Mouse (Mus musculus) CH12.LX (cell line): ENCODE data around the gene Dda1. TPM values are rescaled to one million over a fixed set of nuclear protein-coding genes. Genes with fewer than 3 reads are reported as not detected.
A peak's percentile ranks its signal among the peaks of the same experiment; 100 is the strongest.

Experiments
- DNase-seq: peaks from one replicate; pipeline ENCODE4 v3.0.0-alpha.2; 2013; ENCODE audit errors: extremely low read depth
- H3K27ac ChIP-seq: 2 replicates; pipeline ENCODE4 v1.5.1; 2012; ENCODE audit warnings: low read depth, mild to moderate bottlenecking, control low read depth, moderate library complexity; ENCODE audit not compliant: insufficient read depth
- H3K27me3 ChIP-seq: replicated peaks from 2 replicates; pipeline ENCODE3; 2012; ENCODE audit warnings: inconsistent platforms
- H3K36me3 ChIP-seq, 2 experiments: replicated peaks in 1 of 2; 2 replicates each; pipeline versions ENCODE3 to v1.6.1; 2012; ENCODE audit warnings: inconsistent platforms in 1 of 2, low read length in 1 of 2, mild to moderate bottlenecking in 1 of 2, mixed read lengths in 1 of 2, moderate library complexity in 1 of 2; ENCODE audit not compliant: control insufficient read depth in 1 of 2, insufficient read depth in 1 of 2
- H3K4me1 ChIP-seq, 2 experiments: 2 replicates each; pipeline ENCODE4 v1.6.1; 2012; ENCODE audit warnings: inconsistent platforms in 1 of 2, moderate library complexity in 1 of 2; ENCODE audit not compliant: insufficient read depth in 2 of 2, control insufficient read depth in 1 of 2
- H3K4me2 ChIP-seq: 2 replicates; pipeline ENCODE4 v1.6.1; 2012; ENCODE audit warnings: low read depth, mild to moderate bottlenecking, control low read depth; ENCODE audit not compliant: poor library complexity, insufficient read depth, severe bottlenecking
- H3K4me3 ChIP-seq, 3 experiments: fragments of 150-350 bp in 1 of 3; sonication (generic) in 1 of 3; replicated peaks in 1 of 3; 2 replicates each; pipeline versions ENCODE3 to v1.5.1; 2011 to 2012; ENCODE audit warnings: low read depth in 2 of 3, low read length in 2 of 3, mild to moderate bottlenecking in 2 of 3, moderate library complexity in 2 of 3, control low read depth in 1 of 3, improper control_type of control experiment in 1 of 3, inconsistent platforms in 1 of 3, mixed read lengths in 1 of 3; ENCODE audit not compliant: poor library complexity in 1 of 3
- H3K79me2 ChIP-seq: replicated peaks from 2 replicates; pipeline ENCODE4 v1.6.1; 2012; ENCODE audit warnings: mild to moderate bottlenecking, moderate library complexity; ENCODE audit not compliant: control insufficient read depth, poor library complexity, insufficient read depth, severe bottlenecking; ENCODE audit errors: extremely low read depth
- H3K9ac ChIP-seq: 2 replicates; pipeline ENCODE4 v1.6.1; 2012; ENCODE audit warnings: low read depth, mild to moderate bottlenecking, control low read depth, moderate library complexity; ENCODE audit not compliant: insufficient read depth
- H3K9me3 ChIP-seq: replicated peaks from 2 replicates; pipeline ENCODE3; 2012; ENCODE audit warnings: low read length, inconsistent platforms, mixed read lengths
- CTCF ChIP-seq, 2 experiments: IDR thresholded peaks in 1 of 2; conservative IDR thresholded peaks in 1 of 2; 2 replicates each; pipeline ENCODE4 v1.5.1; 2011 to 2012; ENCODE audit warnings: low read depth in 2 of 2, low read length in 2 of 2, improper control_type of control experiment in 1 of 2, inconsistent platforms in 1 of 2, mild to moderate bottlenecking in 1 of 2, moderate library complexity in 1 of 2
- ELF1 ChIP-seq: IDR thresholded peaks from 2 replicates; pipeline ENCODE4 v1.6.1; 2014; ENCODE audit warnings: low read depth, mild to moderate bottlenecking, inconsistent platforms, low read length, improper control_type of control experiment
- EP300 ChIP-seq: IDR thresholded peaks from 2 replicates; pipeline ENCODE4 v1.6.1; 2011; ENCODE audit warnings: low read length, improper control_type of control experiment
- ETS1 ChIP-seq: conservative IDR thresholded peaks from 2 replicates; pipeline ENCODE4 v1.6.1; 2012; ENCODE audit warnings: low read depth, mild to moderate bottlenecking, inconsistent platforms, low read length, improper control_type of control experiment, moderate library complexity
- GABPA ChIP-seq: IDR thresholded peaks from 2 replicates; pipeline ENCODE4 v1.6.1; 2012; ENCODE audit warnings: low read depth, low read length, improper control_type of control experiment, inconsistent platforms; ENCODE audit not compliant: insufficient replicate concordance
- HCFC1 ChIP-seq: IDR thresholded peaks from 2 replicates; pipeline ENCODE4 v1.6.1; 2012; ENCODE audit warnings: low read depth, mild to moderate bottlenecking, inconsistent platforms, low read length, improper control_type of control experiment
- IRF4 ChIP-seq: IDR thresholded peaks from 2 replicates; pipeline ENCODE4 v1.6.1; 2014; ENCODE audit warnings: low read depth, mild to moderate bottlenecking, inconsistent platforms, low read length, improper control_type of control experiment
- MAFK ChIP-seq: IDR thresholded peaks from 2 replicates; pipeline ENCODE4 v1.6.1; 2011; ENCODE audit warnings: low read length, improper control_type of control experiment; ENCODE audit not compliant: insufficient replicate concordance
- MAX ChIP-seq: IDR thresholded peaks from 2 replicates; pipeline ENCODE4 v1.6.1; 2011; ENCODE audit warnings: low read length, improper control_type of control experiment
- MAZ ChIP-seq: IDR thresholded peaks from 2 replicates; pipeline ENCODE4 v1.6.1; 2012; ENCODE audit warnings: low read depth, mild to moderate bottlenecking, inconsistent platforms, low read length, improper control_type of control experiment, moderate library complexity
- MEF2A ChIP-seq: IDR thresholded peaks from 2 replicates; pipeline ENCODE4 v1.6.1; 2014; ENCODE audit warnings: low read depth, mild to moderate bottlenecking, inconsistent platforms, low read length, improper control_type of control experiment, borderline replicate concordance
- NELFE ChIP-seq: IDR thresholded peaks from 2 replicates; pipeline ENCODE4 v1.6.1; 2011; ENCODE audit warnings: low read depth, low read length, improper control_type of control experiment
- RCOR1 ChIP-seq: conservative IDR thresholded peaks from 2 replicates; pipeline ENCODE4 v1.6.1; 2012; ENCODE audit warnings: low read depth, mild to moderate bottlenecking, inconsistent platforms, low read length, improper control_type of control experiment
- TCF12 ChIP-seq: IDR thresholded peaks from 2 replicates; pipeline ENCODE4 v1.6.1; 2014; ENCODE audit warnings: low read depth, mild to moderate bottlenecking, inconsistent platforms, low read length, improper control_type of control experiment
- ZNF384 ChIP-seq: IDR thresholded peaks from 2 replicates; pipeline ENCODE4 v1.6.1; 2012; ENCODE audit warnings: low read depth, low read length, improper control_type of control experiment, inconsistent platforms
- dilution Hi-C: fragments of 300-500 bp; cut with MboI; formaldehyde crosslinking; loops from 2 replicates; pipeline ENCODE4 v1.14.3; 2020; ENCODE audit warnings: low sequenced_read_pairs; ENCODE audit not compliant: extremely low pct_unique_long_range_greater_than_20kb, extremely low pct_ligation_motif_present
- in situ Hi-C: fragments of 300-500 bp; cut with MboI; formaldehyde crosslinking; loops from 3 replicates; pipeline ENCODE4 v1.14.3; 2019; ENCODE audit warnings: low sequenced_read_pairs, low pct_ligation_motif_present, low pct_unique_long_range_greater_than_20kb, mixed read lengths
- polyA plus RNA-seq: library from polyadenylated mRNA; unstranded; fragments of >175 nt; gene quantifications from 2 replicates; pipeline ENCODE4 v1.2.1, GENCODE M21; 2012; ENCODE audit warnings: low read depth; ENCODE audit not compliant: insufficient read length
- total RNA-seq, 2 experiments: library from RNA; depleted of rRNA; stranded (reverse); fragments of 300-350 nt in 1 of 2; fragments of >200 nt in 1 of 2; gene quantifications; 2 replicates each; pipeline ENCODE4 v1.2.3; 2012 to 2014

Dda1 gene
- total and polyA plus RNA-seq, 3 experiments, result 57.4 to 78.1 (median 59.3) TPM

- Histone ChIP-seq H3K9me3 (no peaks in the 10 kb centered on the region), H3K27ac (no peak overlapping the region), H3K4me2 (no peak overlapping the region), H3K27me3 (no peaks in the 10 kb centered on the region), H3K4me3 (no peak overlapping the region), H3K79me2 (peaks cover 26% of the 10 kb centered on the region), H3K4me1 (peaks cover 11 to 20% of the 10 kb centered on the region in 2 experiments), H3K9ac (no peak overlapping the region), H3K36me3 (peaks cover 49 to 64% of the 10 kb centered on the region in 2 experiments)
- dilution Hi-C loops, result no loop called here
- DNase-seq, result no peak
- TF ChIP-seq EP300, result no peak
- no peak for TF ChIP-seq NELFE
- no peak for TF ChIP-seq ELF1
- TF ChIP-seq MAZ, result no peak
- TF ChIP-seq MAX, result no peak
- TF ChIP-seq GABPA, result no peak
- no peak for TF ChIP-seq IRF4
- in situ Hi-C loops, result no loop called here
Observed at GRCm38 (mm10) chr8:71471861-71472260, 2.9 kb downstream of the Dda1 start.

- H3K79me2 ChIP-seq, result peaks cover 26% of the 10 kb centered on the region
- H3K4me2 ChIP-seq, result no peak overlapping the region
- no peak overlapping the region for H3K9ac ChIP-seq
- in situ Hi-C loops (no loop called here), dilution Hi-C loops (no loop called here)
- no peak for DNase-seq
- H3K36me3 ChIP-seq, result peaks cover 49 to 57% of the 10 kb centered on the region in 2 experiments
- H3K4me1 ChIP-seq, result peaks cover 17 to 28% of the 10 kb centered on the region in 2 experiments
- H3K9me3 ChIP-seq, result no peaks in the 10 kb centered on the region
- no peaks in the 10 kb centered on the region for H3K27me3 ChIP-seq
- TF ChIP-seq MAFK (no peak), CTCF (conservative IDR thresholded peaks at IDR 0.05 in 1 of 2, IDR thresholded peaks at IDR 0.05 in 1 of 2; ENCODE audit: low read depth in 2 of 2, low read length in 2 of 2) (peak in 1 of 2 experiments; percentile 38; a peak in 2 of 4 replicates)
- TF ChIP-seq, all 38 proteins: peak for 1
- Histone ChIP-seq H3K27ac (no peak overlapping the region), H3K4me3 (no peak overlapping the region)
Observed at GRCm38 (mm10) chr8:71472601-71473386, 3.8 kb downstream of the Dda1 start.

GRCm38 (mm10) chr8:71474344-71474743 lies 5.3 kb downstream of the Dda1 start:
- Histone ChIP-seq H3K4me2 (no peak overlapping the region), H3K27ac (no peak overlapping the region), H3K36me3 (peaks cover 49 to 61% of the 10 kb centered on the region in 2 experiments), H3K4me1 (peaks cover 17 to 22% of the 10 kb centered on the region in 2 experiments), H3K79me2 (peaks cover 24% of the 10 kb centered on the region), H3K4me3 (no peak overlapping the region), H3K27me3 (no peaks in the 10 kb centered on the region), H3K9me3 (no peaks in the 10 kb centered on the region), H3K9ac (no peak overlapping the region)
- in situ Hi-C loops (no loop called here), dilution Hi-C loops (no loop called here)
- no peak for DNase-seq
- TF ChIP-seq TCF12, result no peak
- no peak for TF ChIP-seq GABPA
- TF ChIP-seq MEF2A, result no peak
- no peak for TF ChIP-seq ETS1
- no peak for TF ChIP-seq HCFC1
- TF ChIP-seq ZNF384, result no peak
- TF ChIP-seq EP300, result no peak
- no peak for TF ChIP-seq RCOR1
